Mouse (Mus musculus): ENCODE results near the gene Tox3. TPM values are rescaled to one million over a fixed set of nuclear protein-coding genes. Genes with fewer than 3 reads are reported as not detected.

The Tox3 gene
- polyA plus RNA-seq (2015; fragmentation: Nextera tagmentation; extraction: Ambion mirVana): 3.4 and 7.9 TPM in 2 replicates

GRCm38 (mm10) chr8:90348178-90348925 lies at the start of gene Tox3:
Gene Tox3 (minus strand): TSS chr8:90348343.

All from adrenal gland, postnatal 0 days (tissue).